Mouse (Mus musculus): ENCODE data around the gene Gm49396.

GRCm38 (mm10) chr7:30558656-30559442 lies 4.3 kb upstream of the Gm49396 start:
- TF ChIP-seq CTCF (IDR thresholded peaks at IDR 0.05) (no peak), EP300 (IDR thresholded peaks at IDR 0.05; ENCODE audit: insufficient read depth, low read depth, low read length) (no peak)
